Mouse (Mus musculus): ENCODE measurements around the gene Vmn1r201. TPM values are rescaled to one million over a fixed set of nuclear protein-coding genes. Genes with fewer than 3 reads are reported as not detected.

Vmn1r201 gene
- total RNA-seq (2018; cell fraction: chromatin; rRNA removed): not detected
- not detected for total RNA-seq (2018; cell fraction: cytosol; rRNA removed)
- not detected for total RNA-seq (2018; cell fraction: nucleus; rRNA removed)
- polyA plus RNA-seq (2018): not detected in 3 replicates

GRCm38 (mm10) chr13:22471623-22472022 lies at the start of gene Vmn1r201:
Gene Vmn1r201, plus strand, starts transcription at chr13:22471923.
- no peaks in the 10 kb centered on the region for H3K36me3 ChIP-seq (ENCODE audit: inconsistent target)
- WGBS (ENCODE audit: missing documents): 55% methylated on average over 1 of the region's 1 CpGs
- H3K27ac ChIP-seq: no peak within 1 kb of the TSS
- H3K4me3 ChIP-seq (ENCODE audit: inconsistent target): no peak within 1 kb of the TSS
- H3K79me2 ChIP-seq (ENCODE audit: inconsistent target): no peaks in the 10 kb centered on the region

DNA sequence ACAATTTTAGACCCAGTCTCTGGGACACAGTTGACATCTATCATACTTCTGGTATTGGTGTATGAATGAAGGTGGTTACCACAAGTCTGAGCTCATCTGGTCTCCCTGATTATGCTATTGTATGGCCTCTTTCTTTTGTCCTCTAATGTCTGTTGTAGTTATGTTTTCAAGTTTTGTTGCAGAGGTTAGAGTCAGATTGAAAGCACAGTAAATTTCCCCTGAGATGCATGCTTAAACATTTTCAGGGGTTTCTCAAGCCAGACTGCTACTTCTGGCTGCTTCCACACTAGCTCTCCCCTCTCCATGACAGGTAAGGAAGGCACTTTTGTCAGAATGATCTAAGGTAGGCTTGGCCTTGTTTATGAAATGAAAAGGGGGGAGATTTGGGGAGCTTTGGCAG lies 16.6 kb upstream of the Vmn1r201 start:
- Histone ChIP-seq H3K27ac (no peak overlapping the region), H3K4me3 (ENCODE audit: inconsistent target) (no peak overlapping the region), H3K79me2 (ENCODE audit: inconsistent target) (no peaks in the 10 kb centered on the region), H3K36me3 (ENCODE audit: inconsistent target) (no peaks in the 10 kb centered on the region)

- no peak overlapping the region for H3K27ac ChIP-seq
- no peaks in the 10 kb centered on the region for H3K79me2 ChIP-seq (ENCODE audit: inconsistent target)
- H3K36me3 ChIP-seq (ENCODE audit: inconsistent target): no peaks in the 10 kb centered on the region
- 73% methylated on average over 3 of the region's 3 CpGs for WGBS (ENCODE audit: missing documents)
- no peak overlapping the region for H3K4me3 ChIP-seq (ENCODE audit: inconsistent target)
Measured at GRCm38 (mm10) chr13:22502431-22502830, 30.7 kb downstream of the Vmn1r201 start.

DNA sequence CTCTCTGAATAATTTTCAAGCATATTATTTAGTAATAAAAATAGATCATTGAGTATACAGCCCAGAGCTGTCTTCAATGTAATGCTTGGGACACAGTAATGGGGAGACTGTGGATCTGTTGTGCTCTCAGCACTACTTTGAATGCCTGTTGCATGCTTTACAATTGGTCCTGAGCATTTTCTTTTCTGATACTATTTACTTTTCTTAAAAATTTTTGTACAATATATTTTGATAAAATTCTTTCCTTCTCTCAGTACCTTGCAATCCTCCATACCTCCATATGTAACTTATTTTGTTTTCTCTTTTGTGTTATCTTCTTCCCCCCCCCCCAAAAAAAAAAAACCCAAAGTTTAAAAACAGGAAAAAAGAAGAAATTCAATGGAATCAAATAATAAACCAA lies 33.6 kb downstream of the Vmn1r201 start, which contains the start of gene Vmn1r202:
Gene Vmn1r202 (minus strand): TSS at position 101 of the 400 bp plus-strand sequence.
- H3K4me3 ChIP-seq (ENCODE audit: inconsistent target): no peak within 1 kb of the TSS
- no peaks in the 10 kb centered on the region for H3K79me2 ChIP-seq (ENCODE audit: inconsistent target)
- H3K36me3 ChIP-seq (ENCODE audit: inconsistent target): no peaks in the 10 kb centered on the region
- H3K27ac ChIP-seq: no peak within 1 kb of the TSS

DNA sequence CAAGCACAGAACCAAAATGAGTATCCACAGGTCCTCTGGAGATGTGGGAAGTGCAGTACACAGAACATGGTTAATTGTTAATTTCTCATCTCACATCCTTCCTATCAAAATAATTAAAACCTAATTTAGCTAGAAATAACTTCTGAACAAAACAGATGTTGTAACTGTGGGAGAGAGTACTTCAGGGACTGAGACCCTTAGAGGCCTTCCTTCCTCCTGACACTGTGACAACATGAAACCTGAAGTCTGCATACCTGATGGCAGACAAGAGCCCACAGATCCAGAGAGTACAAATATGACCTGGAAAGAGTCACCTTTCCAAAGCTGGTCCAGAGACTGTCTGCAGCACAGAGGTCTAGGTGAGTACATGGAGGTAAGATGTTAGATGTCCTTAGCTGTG lies 46.1 kb downstream of the Vmn1r201 start, which contains the start of gene Vmn1r203:
Gene Vmn1r203 (plus strand): TSS at position 301 of the 400 bp plus-strand sequence.
- Histone ChIP-seq H3K79me2 (ENCODE audit: inconsistent target) (no peaks in the 10 kb centered on the region), H3K27ac (no peak within 1 kb of the TSS), H3K36me3 (ENCODE audit: inconsistent target) (no peaks in the 10 kb centered on the region), H3K4me3 (ENCODE audit: inconsistent target) (no peak within 1 kb of the TSS)

Other genes starting within 250 kb of the Vmn1r201 start
- not detected in 3 replicates for gene Vmn1r193, start 248.8 kb upstream of the Vmn1r201 start, polyA plus RNA-seq (2018)
- not detected in 3 replicates for gene Vmn1r194, start 227.7 kb upstream of the Vmn1r201 start, polyA plus RNA-seq (2018)
- gene Vmn1r195, start 201.4 kb upstream of the Vmn1r201 start, polyA plus RNA-seq (2018): not detected in 3 replicates
- gene Vmn1r196, start 182.0 kb upstream of the Vmn1r201 start, polyA plus RNA-seq (2018): not detected in 3 replicates
- gene Vmn1r197, start 147.3 kb upstream of the Vmn1r201 start, polyA plus RNA-seq (2018): not detected in 3 replicates
- gene Vmn1r198, start 121.6 kb upstream of the Vmn1r201 start, polyA plus RNA-seq (2018): not detected in 3 replicates
- gene Vmn1r199, start 92.1 kb upstream of the Vmn1r201 start, polyA plus RNA-seq (2018): not detected in 3 replicates
- not detected in 3 replicates for gene Vmn1r200, start 81.5 kb upstream of the Vmn1r201 start, polyA plus RNA-seq (2018)
- gene Vmn1r202, start 33.5 kb downstream of the Vmn1r201 start, polyA plus RNA-seq (2018): not detected in 3 replicates
- gene Vmn1r203, start 46.2 kb downstream of the Vmn1r201 start, polyA plus RNA-seq (2018): 0.02 to 0.03 TPM in 2 of 3 replicates, not detected in the other
- not detected in 3 replicates for gene Vmn1r204, start 81.3 kb downstream of the Vmn1r201 start, polyA plus RNA-seq (2018)
- not detected in 3 replicates for gene Vmn1r205, start 121.1 kb downstream of the Vmn1r201 start, polyA plus RNA-seq (2018)
- gene Vmn1r206, start 152.3 kb downstream of the Vmn1r201 start, polyA plus RNA-seq (2018): not detected in 3 replicates